Mouse (Mus musculus): ENCODE measurements around the gene Tnik.

DNA sequence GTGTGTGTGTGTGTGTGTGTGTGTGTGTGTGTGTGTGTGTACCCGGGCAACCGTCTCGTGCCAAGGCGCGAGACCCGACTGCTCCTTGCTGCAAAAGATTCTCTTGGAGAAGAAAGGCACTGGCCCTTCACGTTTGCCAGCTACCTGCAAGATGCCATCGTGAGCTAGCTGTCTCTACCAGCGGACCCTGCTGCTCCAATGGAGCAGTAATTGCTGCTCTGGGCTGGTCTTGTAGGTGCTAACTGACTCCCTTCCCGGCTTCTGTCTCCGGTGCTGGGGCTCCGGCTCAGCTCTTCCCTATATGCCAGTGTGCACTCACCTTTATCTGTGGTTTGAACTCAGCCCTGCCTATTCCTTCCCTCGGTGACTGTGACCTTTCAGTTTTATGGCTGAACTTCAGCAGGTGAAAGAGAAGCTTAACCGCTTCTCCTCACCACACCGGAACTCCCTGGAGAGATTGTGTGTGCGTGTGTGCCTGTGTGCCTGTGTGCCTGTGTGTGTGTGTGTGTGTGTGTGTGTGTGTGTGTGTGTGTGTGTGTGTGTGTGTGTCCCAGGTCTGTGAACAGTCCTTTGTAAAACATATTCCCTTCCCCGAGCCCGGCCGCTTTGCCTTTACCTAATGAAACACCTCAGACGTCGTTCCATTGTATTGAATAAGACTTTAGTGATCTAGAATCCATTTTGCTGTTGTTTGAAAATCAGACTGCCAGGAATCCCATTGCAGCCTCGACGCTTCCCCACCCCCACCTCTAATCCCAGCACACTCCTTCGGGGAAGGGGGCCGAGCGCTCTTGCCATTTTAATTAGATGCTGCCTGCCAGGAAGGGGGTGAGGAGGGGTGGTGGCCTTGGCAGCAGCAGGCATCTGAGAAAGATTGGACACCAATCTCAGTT, 1.2 kb downstream of the Tnik start:
- TF ChIP-seq CTCF (IDR thresholded peaks at IDR 0.05; ENCODE audit: low read depth) (no peak), EP300 (IDR thresholded peaks at IDR 0.05; ENCODE audit: low read depth) (no peak)

Measured in heart, postnatal 0 days (tissue).